Mouse (Mus musculus) G1E (cell line): ENCODE measurements around the gene Pla2g6.

Experiments
- CTCF ChIP-seq: IDR thresholded peaks from 2 replicates; pipeline ENCODE4 v1.5.1; 2012; ENCODE audit warnings: low read depth, low read length, inconsistent platforms, mixed read lengths
- GATA1 ChIP-seq: IDR thresholded peaks from 2 replicates; pipeline ENCODE4 v1.6.1; 2012; ENCODE audit warnings: borderline replicate concordance, low read length, inconsistent platforms, mixed read lengths
- TAL1 ChIP-seq: conservative IDR thresholded peaks from 2 replicates; pipeline ENCODE4 v1.6.1; 2012; ENCODE audit warnings: low read depth, low read length, inconsistent platforms, mixed read lengths

DNA sequence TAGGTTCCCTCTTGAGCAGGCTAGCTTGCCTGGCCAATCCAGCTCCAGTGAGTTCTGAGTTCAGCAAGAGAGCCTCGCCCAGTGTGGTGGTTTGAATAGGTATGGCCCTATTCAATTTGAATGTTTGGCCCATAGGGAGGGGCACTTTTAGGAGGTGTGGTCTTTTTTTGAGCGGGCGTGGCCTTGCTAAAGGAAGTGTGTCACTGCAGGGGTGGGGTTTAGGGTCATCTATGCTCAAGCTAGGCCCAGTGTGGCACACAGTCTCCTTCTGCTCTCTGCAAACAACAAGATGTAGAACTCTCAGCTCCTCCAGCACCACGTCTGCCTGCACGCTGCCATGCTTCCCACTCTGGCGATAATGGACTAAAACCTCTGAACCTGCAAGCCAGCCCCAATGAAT is 64.5 kb downstream of the Pla2g6 start:
- TF ChIP-seq CTCF: no peak
- no peak for TF ChIP-seq GATA1
- no peak for TF ChIP-seq TAL1
